Mouse (Mus musculus) adrenal gland, adult 18-20 months (tissue): ENCODE data around the gene Kif3a. TPM values are rescaled to one million over a fixed set of nuclear protein-coding genes. Genes with fewer than 3 reads are reported as not detected.

Experiments
- DNase-seq, 2 experiments: peaks; one replicate each; pipeline ENCODE4 v3.0.0; 2021 to 2022; ENCODE audit warnings: low spot score in 2 of 2
- total RNA-seq, 2 experiments: library from RNA; stranded (reverse); gene quantifications; 1 replicate in 1 of 2; 2 replicates in 1 of 2; pipeline ENCODE4 v1.2.3; 2021

The Kif3a gene
- total RNA-seq, 2 experiments from 2014 or later = 23.2 to 25.9 TPM

DNA sequence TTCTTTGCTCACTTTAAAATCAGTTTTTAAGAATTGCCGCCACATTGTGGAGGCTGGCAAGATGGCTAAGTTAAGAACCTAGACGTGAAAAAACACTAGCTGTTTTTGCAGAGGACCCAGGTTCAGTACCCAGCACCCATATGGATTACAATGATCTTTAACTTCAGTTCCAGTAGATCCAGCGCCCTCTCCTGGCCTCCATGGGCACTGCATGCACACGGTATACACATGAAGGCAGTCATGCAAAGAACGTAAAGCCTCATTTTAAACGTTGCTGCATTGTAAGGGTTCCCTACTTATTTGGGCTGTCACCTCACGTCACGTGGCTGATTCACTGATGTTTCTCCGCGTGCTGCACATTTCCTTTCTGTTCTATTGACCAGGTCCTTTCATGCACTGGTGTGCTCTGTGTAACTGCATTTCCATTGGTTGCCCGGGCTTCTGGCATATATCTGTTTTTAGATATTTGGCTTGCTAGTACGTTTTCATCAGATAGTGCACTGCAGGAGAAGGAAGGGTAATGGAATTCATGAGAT is 75.6 kb downstream of the Kif3a start:
- no peak for DNase-seq

DNA sequence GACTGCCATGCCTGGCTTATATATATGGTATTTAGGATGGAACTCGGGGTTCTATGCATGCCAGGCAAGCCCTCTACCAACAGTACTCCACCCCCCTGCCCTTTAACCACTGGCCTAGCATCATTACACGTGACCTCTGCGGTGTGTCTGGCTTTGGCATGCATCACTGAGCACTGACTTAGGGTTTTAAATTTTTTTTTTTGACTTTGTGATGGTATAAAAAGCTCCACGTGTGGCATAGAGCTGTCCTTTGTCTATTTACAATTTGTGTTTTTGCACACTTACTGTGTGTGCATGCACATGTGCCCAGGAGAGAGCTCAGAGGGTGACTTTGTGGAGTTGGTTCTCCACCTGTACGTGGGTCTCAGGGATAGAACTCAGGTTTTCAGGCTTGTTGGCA is 76.8 kb downstream of the Kif3a start:
- no peak for DNase-seq

DNA sequence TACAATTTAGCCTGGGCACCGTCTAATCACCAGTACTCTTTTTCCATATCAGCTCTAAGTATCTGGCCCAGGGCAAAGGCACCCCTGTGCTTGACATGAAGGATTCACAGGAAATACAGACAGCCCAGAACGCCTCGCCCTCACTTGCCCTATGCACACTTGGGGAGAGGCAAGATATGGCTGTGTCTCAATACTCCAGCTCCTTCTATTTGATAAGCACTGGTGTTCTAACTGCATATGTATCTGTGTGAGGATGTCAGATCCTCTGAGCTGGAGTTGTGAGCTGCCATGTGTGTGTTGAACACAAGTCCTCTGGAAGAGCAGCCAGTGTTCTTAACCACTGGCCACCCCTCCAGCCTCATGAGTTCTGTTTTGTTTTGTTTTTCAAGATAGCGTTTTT is 84.3 kb downstream of the Kif3a start:
- no peak for DNase-seq

Other genes starting within 250 kb of the Kif3a start
- 10 to 100 TPM; 10.8 to 11.1 TPM for gene Zcchc10, start 242.7 kb upstream of the Kif3a start, total RNA-seq
- 100 to 1,000 TPM; 194 TPM for gene Aff4, start 216.5 kb upstream of the Kif3a start, total RNA-seq
- not detected for gene Leap2, start 144.2 kb upstream of the Kif3a start, total RNA-seq
- gene Uqcrq, start 136.5 kb upstream of the Kif3a start, total RNA-seq = 1,000 to 10,000 TPM; 1,110 to 1,480 TPM
- 1 to 10 TPM; 4.3 to 6.0 TPM for gene Gdf9, start 136.4 kb upstream of the Kif3a start, total RNA-seq
- under 1 TPM in 1 of 2 experiments, not detected in 1; 0.27 TPM for gene Gm10447, start 110.3 kb upstream of the Kif3a start, total RNA-seq
- 10 to 100 TPM in 1 of 2 experiments, 1 to 10 TPM in 1; 3.7 to 10.9 TPM for gene Shroom1, start 110.2 kb upstream of the Kif3a start, total RNA-seq
- gene Gm9837, start 96.9 kb upstream of the Kif3a start, total RNA-seq = not detected
- gene Gm9945, start 87.2 kb upstream of the Kif3a start, total RNA-seq = not detected
- gene Sowaha, start 87.1 kb upstream of the Kif3a start, total RNA-seq = under 1 TPM; 0.19 to 0.30 TPM
- 10 to 100 TPM; 28.9 to 32.1 TPM for gene Sept8, start 48.1 kb upstream of the Kif3a start, total RNA-seq
- not detected for gene Il4, start 51.3 kb downstream of the Kif3a start, total RNA-seq
- not detected for gene Il13, start 67.3 kb downstream of the Kif3a start, total RNA-seq
- gene Rad50, start 139.9 kb downstream of the Kif3a start, total RNA-seq = 10 to 100 TPM in 1 of 2 experiments, 1 to 10 TPM in 1; 8.3 to 12.0 TPM
- not detected for gene Il5, start 153.4 kb downstream of the Kif3a start, total RNA-seq
- 10 to 100 TPM; 21.2 to 44.2 TPM for gene Irf1, start 202.6 kb downstream of the Kif3a start, total RNA-seq
- gene Gm17334, start 205.8 kb downstream of the Kif3a start, total RNA-seq = under 1 TPM in 1 of 2 experiments, not detected in 1; 0.80 TPM